Mouse (Mus musculus) thymus, adult 18-20 months (tissue): ENCODE measurements at regions not wholly inside any gene's neighbourhood (a gene's known extent, or its start where the extent isn't known, plus 50 kb on each side); places are given as distances from the start of the nearest gene placed in this dataset.

Experiments used
- DNase-seq, 2 experiments: peaks; one replicate each; pipeline ENCODE4 v3.0.0; 2022; ENCODE audit warnings: mixed read lengths in 2 of 2

- DNase-seq = no peak
These were observed 107.9 kb downstream of the CK137956 start for GRCm38 (mm10) chr4:127862875-127863274.

- no peak for DNase-seq
These were observed 109.2 kb downstream of the CK137956 start for GRCm38 (mm10) chr4:127861319-127862117.

GRCm38 (mm10) chr4:127860271-127860670, 110.5 kb downstream of the CK137956 start:
- DNase-seq = no peak

- DNase-seq = no peak
These were observed 111.2 kb downstream of the CK137956 start for GRCm38 (mm10) chr4:127859505-127859904.

- no peak for DNase-seq
These were observed 112.2 kb downstream of the CK137956 start for GRCm38 (mm10) chr4:127858566-127858965.

GRCm38 (mm10) chr4:127855836-127856235, 114.9 kb downstream of the CK137956 start:
- DNase-seq = no peak

- no peak for DNase-seq
These were observed 115.9 kb downstream of the CK137956 start for GRCm38 (mm10) chr4:127854776-127855409.

- no peak for DNase-seq
These were observed 121.4 kb downstream of the CK137956 start for GRCm38 (mm10) chr4:127849306-127849705.

- no peak for DNase-seq
These were observed 124.4 kb downstream of the CK137956 start for GRCm38 (mm10) chr4:127846321-127846720.

- no peak for DNase-seq
These were observed 127.3 kb downstream of the CK137956 start for GRCm38 (mm10) chr4:127843421-127843820.

- no peak for DNase-seq
These were observed 137.1 kb downstream of the CK137956 start for GRCm38 (mm10) chr4:127833668-127834067.

GRCm38 (mm10) chr4:127826988-127827387, 143.8 kb downstream of the CK137956 start:
- DNase-seq = no peak

GRCm38 (mm10) chr4:127819501-127819900, 151.2 kb downstream of the CK137956 start:
- DNase-seq = no peak

GRCm38 (mm10) chr4:127819009-127819408, 151.7 kb downstream of the CK137956 start:
- no peak for DNase-seq

GRCm38 (mm10) chr4:127814631-127815030, 156.1 kb downstream of the CK137956 start:
- no peak for DNase-seq

GRCm38 (mm10) chr4:127812047-127812545, 158.7 kb downstream of the CK137956 start:
- no peak for DNase-seq

GRCm38 (mm10) chr4:127810899-127811510, 159.7 kb downstream of the CK137956 start:
- DNase-seq = no peak

GRCm38 (mm10) chr4:127809006-127809405, 161.7 kb downstream of the CK137956 start:
- no peak for DNase-seq

- no peak for DNase-seq
These were observed 181.5 kb downstream of the CK137956 start for GRCm38 (mm10) chr4:127789206-127789605.

- DNase-seq = no peak
These were observed 185.0 kb downstream of the CK137956 start for GRCm38 (mm10) chr4:127785786-127786185.

- DNase-seq = no peak
These were observed 198.7 kb downstream of the CK137956 start for GRCm38 (mm10) chr4:127771966-127772500.

- no peak for DNase-seq
These were observed 207.0 kb downstream of the CK137956 start for GRCm38 (mm10) chr4:127763736-127764135.

GRCm38 (mm10) chr4:127758961-127759360, 211.8 kb downstream of the CK137956 start:
- no peak for DNase-seq
